Mouse (Mus musculus) bone marrow macrophage, adult 2 months (primary cell): ENCODE results near the gene Parp6. TPM values are rescaled to one million over a fixed set of nuclear protein-coding genes. Genes with fewer than 3 reads are reported as not detected.

Experiments used
- H3K27ac ChIP-seq: 2 replicates; pipeline ENCODE4 v1.5.1; 2012; ENCODE audit warnings: low read depth, low read length; ENCODE audit not compliant: insufficient read depth
- H3K4me1 ChIP-seq: 2 replicates; pipeline ENCODE4 v1.6.1; 2012; ENCODE audit warnings: low read length; ENCODE audit not compliant: control insufficient read depth, insufficient read depth
- H3K4me3 ChIP-seq: 2 replicates; pipeline ENCODE4 v1.5.1; 2012; ENCODE audit warnings: mild to moderate bottlenecking, low read length, moderate library complexity; ENCODE audit not compliant: insufficient read depth
- CTCF ChIP-seq: IDR thresholded peaks from 2 replicates; pipeline ENCODE4 v1.5.1; 2012; ENCODE audit warnings: low read depth, mild to moderate bottlenecking, low read length, moderate library complexity
- POLR2A ChIP-seq: IDR thresholded peaks from 2 replicates; pipeline ENCODE4 v1.6.1; 2012; ENCODE audit warnings: mild to moderate bottlenecking, low read depth, low read length, borderline replicate concordance
- polyA plus RNA-seq: library from polyadenylated mRNA; stranded (reverse); fragments of >200 nt; gene quantifications from 2 replicates; pipeline ENCODE4 v1.2.4, GENCODE M21; 2012; ENCODE audit not compliant: missing spikeins, insufficient read depth, insufficient read length

Gene Parp6
- polyA plus RNA-seq, 1 experiment = 32.3 TPM

DNA sequence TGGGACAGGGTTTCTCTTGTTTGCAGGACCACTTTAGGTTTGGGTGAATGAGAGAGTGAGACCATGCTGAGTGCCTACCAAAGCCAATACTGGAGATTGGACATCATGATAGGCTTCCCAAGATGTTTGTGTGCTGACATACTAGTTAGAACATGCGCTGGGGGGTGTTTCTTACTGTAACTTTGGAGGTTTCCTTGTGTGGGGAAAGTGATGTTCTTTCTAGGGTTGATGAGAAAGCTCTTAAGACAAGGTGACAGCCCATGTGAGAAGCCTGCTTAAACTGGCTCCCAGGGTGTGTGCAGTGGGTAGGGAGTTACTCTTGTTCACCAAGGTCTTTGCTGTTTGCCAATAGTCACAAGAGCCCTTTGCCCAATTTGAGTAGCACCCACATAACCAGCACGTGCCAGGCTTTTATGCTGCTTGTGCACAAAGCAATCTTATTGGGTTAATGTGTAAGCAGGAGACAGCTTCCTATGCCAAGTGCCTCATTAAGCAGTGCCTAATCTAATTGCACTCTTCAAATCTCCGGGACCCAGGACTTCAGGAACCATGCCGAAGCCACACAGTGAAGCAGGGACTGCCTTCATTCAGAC lies 47.7 kb downstream of the Parp6 start:
- Histone ChIP-seq H3K4me3 (no peak overlapping the region), H3K4me1 (peaks cover 35% of the 10 kb centered on the region), H3K27ac (no peak overlapping the region)
- TF ChIP-seq CTCF (no peak), POLR2A (no peak)

DNA sequence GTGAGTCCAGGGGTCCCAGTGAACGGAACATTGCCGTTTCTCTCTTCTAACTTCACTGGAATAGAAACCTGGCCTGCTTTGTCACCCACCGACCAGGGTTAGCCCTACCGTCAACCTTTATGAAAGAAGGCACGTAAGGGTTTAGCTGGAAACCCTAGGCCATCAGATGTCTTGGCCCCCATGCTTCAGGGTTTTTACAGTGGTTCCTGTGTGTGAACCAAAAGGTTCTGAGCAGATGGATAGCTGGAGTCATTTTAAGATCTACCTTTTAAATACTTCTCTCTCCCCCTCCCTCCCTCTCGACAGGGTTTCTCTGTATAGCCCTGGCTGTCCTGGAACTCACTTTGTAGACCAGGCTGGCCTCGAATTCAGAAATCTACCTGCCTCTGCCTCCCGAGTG lies 48.9 kb downstream of the Parp6 start:
- TF ChIP-seq CTCF = no peak
- TF ChIP-seq POLR2A = no peak
- Histone ChIP-seq H3K4me1 (peaks cover 29% of the 10 kb centered on the region), H3K27ac (no peak overlapping the region), H3K4me3 (no peak overlapping the region)

DNA sequence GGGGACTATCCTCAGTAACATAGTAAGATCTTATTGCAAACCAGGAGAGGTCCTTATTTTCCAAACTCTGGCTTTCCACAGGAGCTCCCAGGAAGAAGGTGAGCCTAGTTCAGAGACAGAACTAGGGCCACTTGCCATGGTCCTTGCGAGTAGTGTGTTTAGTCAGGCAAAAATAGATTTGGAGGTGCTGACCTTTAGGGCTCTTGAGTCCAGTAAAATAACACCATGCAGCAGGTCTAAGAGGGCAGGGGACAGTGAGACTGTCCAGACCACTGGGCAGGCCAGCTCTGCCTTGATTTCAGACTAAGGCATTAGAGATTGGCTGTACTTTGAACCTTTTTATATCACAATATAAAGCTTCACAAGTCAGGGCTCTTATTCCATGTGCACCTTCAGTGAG lies 49.7 kb downstream of the Parp6 start:
- Histone ChIP-seq H3K4me1 (peaks cover 23% of the 10 kb centered on the region), H3K27ac (no peak overlapping the region), H3K4me3 (no peak overlapping the region)
- TF ChIP-seq CTCF (no peak), POLR2A (no peak)

DNA sequence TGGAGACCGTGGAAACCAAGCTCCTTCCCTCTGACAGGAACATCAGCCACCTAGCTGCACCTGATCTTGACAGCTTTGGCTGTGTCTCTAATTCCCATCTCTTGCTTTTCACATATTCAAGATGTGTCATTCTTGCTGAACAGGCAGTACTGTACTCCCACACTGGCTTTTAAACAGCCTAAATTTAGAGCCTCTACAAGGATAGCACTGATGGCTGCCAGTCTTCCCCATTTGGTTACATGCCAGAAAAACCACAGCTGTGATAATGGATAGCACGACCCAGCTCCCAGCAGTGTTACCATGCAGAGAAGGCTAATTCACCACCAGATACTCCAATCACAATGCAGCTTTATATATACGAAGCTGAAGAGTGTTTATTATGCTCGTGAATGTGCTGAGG lies 50.2 kb downstream of the Parp6 start:
- peaks cover 20% of the 10 kb centered on the region for H3K4me1 ChIP-seq
- H3K4me3 ChIP-seq = no peak overlapping the region
- H3K27ac ChIP-seq = no peak overlapping the region
- TF ChIP-seq CTCF = no peak
- no peak for TF ChIP-seq POLR2A

DNA sequence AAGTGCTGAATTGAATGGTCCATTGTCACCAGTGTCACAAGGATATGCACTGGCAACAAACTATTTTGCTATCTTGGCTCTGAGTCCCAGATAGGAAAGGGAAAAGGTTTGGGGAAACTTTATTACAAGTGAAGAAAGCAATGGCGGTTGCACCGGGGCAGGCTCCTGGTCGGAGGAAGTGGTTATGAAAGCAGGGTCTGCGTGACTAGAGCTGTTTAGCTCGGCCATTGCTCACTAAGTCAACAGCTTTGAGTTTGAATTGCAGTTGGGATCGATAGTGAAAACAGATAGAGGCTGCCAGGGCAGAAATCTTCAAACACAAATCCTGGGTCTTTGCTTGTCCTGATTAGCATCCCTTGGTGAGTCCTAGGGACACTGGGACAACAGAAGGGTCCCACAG lies 50.8 kb downstream of the Parp6 start:
- Histone ChIP-seq H3K27ac (no peak overlapping the region), H3K4me3 (no peak overlapping the region), H3K4me1 (peaks cover 17% of the 10 kb centered on the region)
- TF ChIP-seq CTCF (no peak), POLR2A (no peak)

DNA sequence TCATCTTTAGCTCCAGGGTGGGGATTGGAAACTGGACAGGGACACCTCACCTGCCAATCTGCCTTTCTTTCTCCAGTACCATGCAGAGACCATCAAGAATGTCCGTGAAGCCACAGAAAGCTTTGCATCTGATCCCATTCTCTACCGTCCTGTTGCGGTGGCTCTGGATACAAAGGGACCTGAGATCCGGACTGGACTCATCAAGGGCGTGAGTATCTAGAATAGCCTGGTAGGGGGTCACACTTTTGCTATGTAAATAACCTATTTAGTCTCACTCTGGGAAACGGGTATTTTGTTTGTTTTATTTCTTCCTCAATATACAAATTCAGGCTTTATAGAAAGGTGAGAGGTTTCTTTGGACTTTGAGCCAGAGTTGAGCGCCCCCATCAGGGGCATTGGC lies 51.4 kb downstream of the Parp6 start:
- H3K4me1 ChIP-seq = peaks cover 16% of the 10 kb centered on the region

DNA sequence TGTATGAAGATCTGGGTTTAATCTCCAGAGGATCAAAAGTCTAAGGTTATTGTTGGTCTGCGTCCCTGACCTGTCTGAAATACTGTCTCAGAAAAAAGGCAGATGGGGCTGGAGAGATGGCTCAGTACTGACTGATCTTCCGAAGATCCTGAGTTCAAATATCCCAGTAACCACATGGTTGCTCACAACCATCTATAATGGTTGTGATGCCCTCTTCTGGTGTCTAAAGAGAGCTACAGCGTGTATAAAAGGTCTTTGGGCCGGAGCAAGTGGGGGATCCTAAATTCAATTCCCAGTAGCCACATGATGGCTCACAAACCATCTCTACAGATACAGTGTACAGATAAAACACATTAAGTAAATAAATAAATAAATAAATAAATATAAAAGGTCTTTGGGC lies 52.1 kb downstream of the Parp6 start:
- TF ChIP-seq CTCF (no peak), POLR2A (no peak)

More for the DNA sequence above, 51.4 kb downstream of the Parp6 start:
- no peak for TF ChIP-seq CTCF
- no peak for TF ChIP-seq POLR2A
- H3K27ac ChIP-seq = no peak overlapping the region
- no peak overlapping the region for H3K4me3 ChIP-seq

DNA sequence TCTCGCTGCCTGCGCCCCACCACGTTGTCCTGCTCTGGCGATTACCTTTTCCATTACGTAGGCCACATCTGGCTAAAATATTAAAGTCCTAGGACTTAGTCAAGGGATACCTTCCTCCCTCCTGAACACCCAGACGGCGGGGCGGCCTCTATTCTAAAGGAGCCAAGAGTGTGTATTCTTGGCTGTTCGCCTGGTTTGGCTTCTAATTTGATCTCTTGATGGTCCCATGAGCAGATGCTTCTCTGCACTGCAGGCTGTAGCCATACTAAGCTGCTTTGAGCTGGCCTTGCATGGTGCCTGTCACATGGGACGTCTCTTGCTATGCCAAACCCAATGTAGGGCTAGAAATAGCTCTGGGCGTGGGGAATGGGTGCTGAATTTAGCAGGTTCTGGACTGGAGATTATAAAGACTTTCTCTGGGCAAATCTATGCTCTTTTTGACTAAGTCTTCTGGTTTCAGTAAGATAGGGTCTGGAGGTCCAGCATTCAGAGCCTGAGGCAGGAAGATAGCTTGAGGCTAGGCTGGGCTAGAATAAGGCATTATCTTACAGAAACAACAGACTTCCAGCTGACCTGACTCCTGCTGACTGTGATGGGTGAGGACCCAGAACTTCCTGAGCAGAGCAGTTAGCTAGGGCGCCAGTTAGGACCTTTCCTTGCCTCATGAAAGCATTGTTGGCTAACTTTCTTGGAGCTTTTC lies 55.3 kb downstream of the Parp6 start:
- no peak for TF ChIP-seq CTCF
- Histone ChIP-seq H3K4me3 (no peak overlapping the region), H3K4me1 (0 out of 2 replicates have a peak, but pooled peaks cover 3% of the 10 kb centered on the region), H3K27ac (no peak overlapping the region)

More for the DNA sequence above, 52.1 kb downstream of the Parp6 start:
- Histone ChIP-seq H3K27ac (no peak overlapping the region), H3K4me1 (peaks cover 12% of the 10 kb centered on the region), H3K4me3 (no peak overlapping the region)

DNA sequence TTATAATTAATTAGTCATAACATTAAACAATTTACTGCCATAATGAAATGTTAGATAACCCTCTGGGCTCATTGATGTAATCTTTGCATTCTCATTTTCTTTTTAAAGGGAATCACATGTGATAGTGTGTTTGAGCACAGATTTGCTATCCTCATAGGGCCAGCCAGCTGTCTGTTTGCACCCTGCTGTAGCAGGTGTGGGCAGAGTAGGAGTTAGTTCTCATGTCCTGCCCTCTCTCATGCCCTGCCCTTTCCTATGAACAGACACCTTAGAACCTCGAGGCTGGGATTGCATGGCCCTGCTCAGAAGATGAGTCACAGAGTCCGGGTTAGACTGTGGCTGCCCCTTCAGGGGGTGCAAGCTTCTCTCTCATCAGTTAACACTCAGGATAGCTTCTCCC lies 56.3 kb downstream of the Parp6 start:
- Histone ChIP-seq H3K4me1 (0 out of 2 replicates have a peak, but pooled peaks cover 3% of the 10 kb centered on the region), H3K4me3 (no peak overlapping the region), H3K27ac (no peak overlapping the region)
- TF ChIP-seq CTCF (no peak), POLR2A (no peak)

DNA sequence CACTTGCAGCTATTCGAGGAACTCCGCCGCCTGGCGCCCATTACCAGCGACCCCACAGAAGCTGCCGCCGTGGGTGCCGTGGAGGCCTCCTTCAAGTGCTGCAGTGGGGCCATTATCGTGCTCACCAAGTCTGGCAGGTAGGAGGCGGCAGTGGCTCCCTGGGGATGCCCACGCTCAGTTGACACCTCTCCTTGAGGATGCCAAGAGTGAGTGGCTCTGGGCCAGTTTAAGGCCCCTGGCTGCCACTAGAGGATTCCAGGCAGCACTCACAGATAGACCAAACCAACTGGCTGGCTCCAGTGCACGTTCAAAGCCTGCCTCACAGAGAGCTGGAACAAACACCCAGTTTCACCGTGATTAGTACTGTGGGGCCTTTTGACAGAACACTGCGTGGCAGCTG lies 58.5 kb downstream of the Parp6 start:
- TF ChIP-seq CTCF = no peak
- TF ChIP-seq POLR2A = no peak
- H3K27ac ChIP-seq = no peak overlapping the region

More for the DNA sequence above, 58.5 kb downstream of the Parp6 start:
- 0 out of 2 replicates have a peak, but pooled peaks cover 3% of the 10 kb centered on the region for H3K4me1 ChIP-seq
- no peak overlapping the region for H3K4me3 ChIP-seq
